Mouse (Mus musculus) erythroblast, embryonic 14.5 days (primary cell): ENCODE measurements around the gene Atf6. TPM values are rescaled to one million over a fixed set of nuclear protein-coding genes. Genes with fewer than 3 reads are reported as not detected.

Source experiments
- H3K27me3 ChIP-seq: 2 replicates; pipeline ENCODE4 v1.6.1; 2012; ENCODE audit warnings: inconsistent platforms; ENCODE audit not compliant: control insufficient read depth
- H3K36me3 ChIP-seq: 2 replicates; pipeline ENCODE4 v1.6.1; 2012; ENCODE audit warnings: mild to moderate bottlenecking, inconsistent platforms; ENCODE audit not compliant: control insufficient read depth
- H3K4me1 ChIP-seq: 2 replicates; pipeline ENCODE4 v1.6.1; 2012; ENCODE audit warnings: inconsistent platforms; ENCODE audit not compliant: control insufficient read depth
- H3K4me3 ChIP-seq: replicated peaks from 2 replicates; pipeline ENCODE3; 2012; ENCODE audit warnings: moderate library complexity, mild to moderate bottlenecking, inconsistent platforms
- H3K9me3 ChIP-seq: 2 replicates; pipeline ENCODE4 v1.6.1; 2012; ENCODE audit warnings: low read length, inconsistent platforms, mixed read lengths; ENCODE audit not compliant: control insufficient read depth
- GATA1 ChIP-seq: IDR thresholded peaks from 2 replicates; pipeline ENCODE4 v1.6.1; 2012; ENCODE audit warnings: low read length, inconsistent platforms, mixed read lengths
- TAL1 ChIP-seq: IDR thresholded peaks from 3 replicates; pipeline ENCODE4 v1.6.1; 2012; ENCODE audit warnings: low read length, inconsistent platforms, mixed read lengths
- polyA plus RNA-seq: library from polyadenylated mRNA; stranded (reverse); fragments of >175 nt; gene quantifications from 2 replicates; pipeline ENCODE4 v1.2.3, GENCODE M21; 2012

Gene Atf6
- polyA plus RNA-seq, 1 experiment: 0.22 TPM

DNA sequence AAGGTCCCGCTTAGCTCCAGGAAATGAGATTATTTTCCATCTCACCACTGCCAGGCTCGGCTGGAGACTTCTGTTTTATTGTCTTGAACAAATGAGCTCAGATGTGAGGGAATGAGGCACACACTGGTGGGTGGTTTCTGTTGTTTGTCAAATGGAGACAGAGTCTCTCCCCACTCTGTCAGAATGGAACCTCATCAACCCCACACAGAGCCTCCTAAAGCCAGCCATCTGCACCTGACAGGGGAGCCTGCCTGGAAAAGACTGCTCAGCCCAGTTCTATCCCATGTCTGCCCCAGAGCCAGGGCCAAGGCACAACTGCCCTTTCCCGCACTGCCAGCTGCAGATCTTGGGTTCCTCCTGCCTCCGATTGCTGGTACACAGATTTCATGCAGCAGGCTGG is 188.7 kb downstream of the Atf6 start:
- H3K9me3 ChIP-seq: no peaks in the 10 kb centered on the region
- H3K4me3 ChIP-seq: no peak overlapping the region
- no peaks in the 10 kb centered on the region for H3K27me3 ChIP-seq
- no peak for TF ChIP-seq GATA1
- no peak for TF ChIP-seq TAL1
- H3K4me1 ChIP-seq: no peaks in the 10 kb centered on the region
- no peaks in the 10 kb centered on the region for H3K36me3 ChIP-seq

DNA sequence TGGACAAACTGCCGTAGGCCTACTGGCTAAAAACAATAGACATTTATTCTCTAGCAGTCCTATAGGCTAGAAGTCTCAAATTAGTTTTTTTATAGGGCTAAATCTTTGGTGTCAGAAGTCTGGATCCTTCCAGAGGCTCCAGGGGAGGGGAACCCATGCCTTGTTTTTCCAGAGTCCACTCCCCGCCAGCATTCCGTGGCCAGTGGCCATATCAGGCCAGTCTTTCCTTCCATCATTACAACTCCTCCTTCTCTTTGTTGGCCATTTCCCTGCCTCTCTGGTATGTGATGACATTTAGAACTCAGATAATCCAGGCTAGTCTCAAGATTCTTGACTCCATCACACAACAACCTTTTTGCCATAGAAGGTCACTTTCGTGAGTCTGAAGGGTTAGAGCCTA is 189.9 kb downstream of the Atf6 start:
- H3K4me3 ChIP-seq: no peak overlapping the region
- no peak for TF ChIP-seq TAL1
- TF ChIP-seq GATA1: no peak
- no peaks in the 10 kb centered on the region for H3K4me1 ChIP-seq
- H3K9me3 ChIP-seq: no peaks in the 10 kb centered on the region
- H3K36me3 ChIP-seq: no peaks in the 10 kb centered on the region
- H3K27me3 ChIP-seq: no peaks in the 10 kb centered on the region

DNA sequence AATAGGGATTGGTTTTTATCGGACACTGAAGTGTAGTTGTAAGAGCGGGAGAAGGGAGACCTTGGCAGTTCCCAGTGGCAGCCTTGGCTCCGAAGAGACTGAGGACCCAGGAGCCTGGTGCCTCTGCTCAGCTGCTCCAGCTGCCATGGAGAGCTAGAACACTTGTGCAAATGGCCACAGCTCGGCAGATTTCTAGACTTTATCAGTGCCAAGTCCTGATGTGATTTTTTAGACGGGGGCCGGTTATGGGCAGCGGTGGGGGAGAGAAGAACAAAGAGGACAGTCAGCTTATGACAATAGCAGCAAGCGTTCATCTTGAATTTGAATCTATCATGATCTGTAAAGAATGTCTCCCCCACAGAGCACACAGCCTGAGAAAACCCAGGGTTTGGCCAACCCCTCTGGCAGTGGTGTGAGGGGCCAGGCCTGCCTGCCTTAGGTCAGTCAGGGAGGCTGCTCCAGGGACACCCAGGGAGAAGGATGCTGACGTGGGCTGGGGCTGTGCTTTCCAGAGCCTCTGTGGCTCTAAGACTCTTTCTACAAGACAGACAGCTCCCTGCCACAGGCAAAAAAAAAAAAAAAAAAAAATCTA is 193.3 kb downstream of the Atf6 start:
- Histone ChIP-seq H3K9me3 (no peaks in the 10 kb centered on the region; the same call in 1 of the 2 replicates), H3K27me3 (no peaks in the 10 kb centered on the region), H3K4me3 (no peak overlapping the region), H3K36me3 (no peaks in the 10 kb centered on the region), H3K4me1 (no peaks in the 10 kb centered on the region)
- TF ChIP-seq TAL1: no peak
- TF ChIP-seq GATA1: no peak

DNA sequence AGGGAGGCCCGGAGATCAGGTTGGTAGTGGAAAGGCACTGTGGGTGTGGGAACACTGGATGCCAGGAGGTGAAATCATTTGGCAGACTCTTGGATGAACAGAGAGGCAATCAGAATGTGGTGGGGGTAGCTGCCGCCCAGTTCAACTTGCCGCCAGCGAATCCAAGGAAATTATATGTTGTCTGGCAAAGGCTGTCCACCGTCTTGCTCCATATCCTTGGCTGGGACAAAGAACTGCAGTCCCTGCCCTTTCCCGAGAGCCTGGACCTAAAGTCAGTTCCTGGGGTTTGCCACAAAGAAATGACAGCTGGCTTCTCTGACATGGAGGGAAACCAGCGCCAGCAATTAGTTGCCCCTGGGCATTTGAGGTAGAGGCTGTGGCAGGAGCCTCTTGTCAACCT is 202.4 kb downstream of the Atf6 start:
- Histone ChIP-seq H3K9me3 (no peaks in the 10 kb centered on the region), H3K36me3 (no peaks in the 10 kb centered on the region), H3K27me3 (no peaks in the 10 kb centered on the region), H3K4me1 (no peaks in the 10 kb centered on the region), H3K4me3 (no peak overlapping the region)
- no peak for TF ChIP-seq TAL1
- no peak for TF ChIP-seq GATA1

DNA sequence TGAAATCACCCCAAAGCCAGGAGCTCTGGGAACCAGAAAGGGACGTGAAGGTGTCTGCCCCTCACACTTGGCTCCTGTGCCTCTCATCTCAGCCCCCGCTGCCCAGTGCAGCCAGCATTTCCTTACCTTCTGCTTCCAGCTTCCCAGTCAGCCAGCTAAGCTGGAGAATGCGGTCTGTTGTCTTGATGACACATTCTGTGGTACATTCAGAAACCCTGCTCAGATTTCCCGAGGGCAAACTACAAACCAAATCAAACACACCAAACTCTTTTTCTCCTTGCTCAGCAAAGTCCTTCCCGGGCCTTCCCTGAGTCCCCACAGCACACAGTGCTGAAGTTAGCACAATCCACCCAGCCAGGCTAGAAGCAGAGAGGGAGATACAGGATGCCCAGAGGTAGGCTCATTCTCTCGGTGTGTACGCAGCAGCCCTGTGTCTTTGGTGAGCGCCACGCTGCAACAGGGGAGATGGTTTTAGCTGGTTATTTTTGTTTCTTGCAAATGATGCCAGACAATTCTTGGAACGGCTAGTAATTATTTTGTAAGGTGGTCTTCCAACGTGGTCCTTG is 202.9 kb downstream of the Atf6 start:
- no peak overlapping the region for H3K4me3 ChIP-seq
- no peaks in the 10 kb centered on the region for H3K27me3 ChIP-seq
- no peaks in the 10 kb centered on the region for H3K36me3 ChIP-seq
- H3K9me3 ChIP-seq: no peaks in the 10 kb centered on the region
- no peaks in the 10 kb centered on the region for H3K4me1 ChIP-seq
- no peak for TF ChIP-seq GATA1
- no peak for TF ChIP-seq TAL1

DNA sequence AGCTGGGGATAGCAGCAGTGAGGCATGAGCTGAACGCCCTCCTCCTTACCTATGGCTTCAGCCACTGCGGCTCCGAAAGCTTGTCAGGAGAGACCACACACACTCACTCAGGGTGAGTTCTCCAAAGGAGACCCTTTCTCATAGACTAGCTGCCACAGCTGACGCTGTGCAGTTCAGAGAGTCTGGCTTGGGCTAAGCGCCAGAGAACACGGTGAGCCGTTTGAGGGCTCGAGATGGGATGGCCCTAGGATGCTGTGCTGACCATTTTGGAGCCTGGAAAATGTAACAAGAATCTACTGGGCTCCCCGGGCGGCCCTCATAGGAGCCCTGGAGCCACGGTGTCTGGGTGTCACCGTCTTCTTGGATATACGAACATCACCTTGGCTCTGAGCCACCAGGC is 208.3 kb downstream of the Atf6 start:
- H3K4me3 ChIP-seq: no peak overlapping the region
- no peaks in the 10 kb centered on the region for H3K36me3 ChIP-seq
- no peaks in the 10 kb centered on the region for H3K9me3 ChIP-seq
- H3K27me3 ChIP-seq: 0 out of 2 replicates have a peak, but pooled peaks cover 2% of the 10 kb centered on the region
- TF ChIP-seq GATA1 (no peak), TAL1 (no peak)
- H3K4me1 ChIP-seq: no peaks in the 10 kb centered on the region

DNA sequence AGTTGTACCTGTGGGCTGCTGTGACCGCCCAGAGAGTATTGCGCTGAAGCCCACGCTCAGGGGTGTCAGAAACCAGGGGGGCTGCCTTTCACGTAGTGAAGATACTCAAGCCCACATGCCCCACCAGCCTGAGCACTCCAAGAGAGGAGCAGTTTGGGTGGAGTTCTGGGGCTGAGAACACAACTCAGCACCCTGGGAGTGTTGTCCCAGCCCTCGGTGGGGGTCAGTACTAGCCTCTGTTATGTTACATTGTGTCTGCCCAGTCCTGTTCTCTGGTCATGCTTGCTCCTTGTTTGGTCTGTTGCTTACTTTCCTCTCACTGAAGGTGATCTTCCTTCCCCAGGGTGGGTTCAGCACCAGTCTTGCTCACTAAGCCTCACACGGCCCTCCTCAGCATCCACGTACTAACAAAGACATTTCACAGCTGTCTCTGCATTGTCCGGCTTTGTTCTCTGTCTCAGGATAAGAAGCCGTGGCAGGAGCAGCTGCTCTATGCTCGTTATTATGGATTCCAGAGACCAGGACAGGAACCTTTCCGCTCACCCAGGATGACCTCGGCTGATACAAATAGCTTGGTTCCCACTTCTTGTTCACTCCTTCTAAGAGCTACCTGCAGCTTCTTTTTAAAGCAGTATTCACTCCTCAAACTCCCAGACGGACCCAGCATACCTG is 209.8 kb downstream of the Atf6 start:
- Histone ChIP-seq H3K4me1 (no peaks in the 10 kb centered on the region), H3K27me3 (0 out of 2 replicates have a peak, but pooled peaks cover 2% of the 10 kb centered on the region)
- TF ChIP-seq GATA1: no peak
- no peak for TF ChIP-seq TAL1

DNA sequence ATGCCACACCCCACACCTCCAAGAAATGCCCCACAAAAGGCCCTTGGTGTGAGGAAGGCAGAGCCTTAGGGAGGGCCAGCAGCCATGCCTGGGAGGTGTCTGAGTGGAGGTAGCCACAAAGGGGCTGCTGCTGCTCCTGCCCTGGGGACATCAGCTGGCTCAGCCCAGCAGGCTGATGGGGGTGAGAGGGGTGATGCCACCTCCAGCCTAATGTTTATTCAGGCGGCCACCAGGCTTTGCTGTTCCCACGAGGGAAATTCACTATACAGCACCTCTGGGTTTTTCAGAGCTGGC is 210.4 kb downstream of the Atf6 start:
- Histone ChIP-seq H3K36me3 (no peaks in the 10 kb centered on the region), H3K4me3 (no peak overlapping the region), H3K4me1 (no peaks in the 10 kb centered on the region), H3K9me3 (no peaks in the 10 kb centered on the region), H3K27me3 (0 out of 2 replicates have a peak, but pooled peaks cover 2% of the 10 kb centered on the region)
- TF ChIP-seq TAL1 (no peak), GATA1 (no peak)

More for the DNA sequence above, 209.8 kb downstream of the Atf6 start:
- Histone ChIP-seq H3K9me3 (no peaks in the 10 kb centered on the region), H3K4me3 (no peak overlapping the region), H3K36me3 (no peaks in the 10 kb centered on the region)

DNA sequence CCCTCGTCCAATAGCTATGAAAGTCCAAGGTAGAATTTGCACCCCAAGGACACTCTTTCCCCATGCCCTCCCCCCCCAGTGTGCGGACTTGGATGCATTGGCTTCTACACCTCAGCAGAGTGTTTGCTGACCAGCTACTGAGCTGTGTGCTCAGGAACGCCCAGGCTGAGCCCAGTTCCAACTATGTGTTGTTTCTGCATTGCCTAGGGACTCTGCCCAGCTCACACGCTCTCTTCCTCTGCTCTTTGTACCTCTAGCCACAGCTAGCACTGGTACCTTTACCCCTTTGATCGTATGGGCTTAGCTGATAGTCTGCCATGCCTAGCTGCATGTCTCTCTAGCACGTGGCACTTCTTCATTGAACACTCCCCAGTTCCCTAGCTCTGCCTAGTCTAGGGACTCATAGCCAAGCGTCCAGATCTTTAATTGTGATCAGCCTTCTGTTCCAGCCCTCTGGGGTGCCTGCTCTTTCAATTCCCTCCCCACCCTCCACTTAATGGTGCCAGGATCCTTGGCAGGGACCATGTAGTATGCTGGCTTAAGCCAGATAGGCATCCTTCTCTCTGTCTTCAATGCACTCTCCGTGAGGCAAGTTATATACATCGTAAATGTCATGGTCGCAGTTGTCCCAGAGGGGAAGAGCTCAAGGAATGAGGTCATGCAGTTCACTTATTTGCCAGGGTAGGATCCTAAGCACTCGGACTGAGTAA is 210.9 kb downstream of the Atf6 start:
- Histone ChIP-seq H3K9me3 (no peaks in the 10 kb centered on the region), H3K27me3 (0 out of 2 replicates have a peak, but pooled peaks cover 2% of the 10 kb centered on the region), H3K36me3 (no peaks in the 10 kb centered on the region), H3K4me1 (no peaks in the 10 kb centered on the region), H3K4me3 (no peak overlapping the region)
- no peak for TF ChIP-seq GATA1
- no peak for TF ChIP-seq TAL1
